Comparison of ENCODE assay signal across 22 mouse cellular contexts in genomic region chr13:112130774-112131173, GRCm38 (mm10).
A peak's percentile ranks its signal among the peaks of the same experiment; 100 is the strongest.
DNase-seq lines count a peak whose midpoint lies in the region; ATAC-seq and TF ChIP-seq lines count a peak whose summit lies in the region.
"Had no signal": no experiment of that assay in that cellular context is flagged by ENCODE, and none has a peak within 500 bp of the region (broad histone marks: within the 10 kb centered on the region; RNA-seq: fewer than 3 reads in every experiment).

No protein-coding gene starts in this region.

- H3K9ac ChIP-seq in kidney, embryonic 15.5 days = no peak overlapping the region
- no peak overlapping the region for H3K9ac ChIP-seq in kidney, embryonic 14.5 days (ENCODE audit: low read depth, low read length)
- no peak overlapping the region for H3K9ac ChIP-seq in liver, adult 2 months (ENCODE audit: low read depth, low read length)
- H3K9ac ChIP-seq in intestine, embryonic 15.5 days = no peak overlapping the region
- H3K9ac ChIP-seq: embryonic facial prominence, embryonic 13.5 days; forebrain, embryonic 13.5 days; forebrain, postnatal 0 days; hindbrain, embryonic 13.5 days had no signal

- no peak overlapping the region for H3K27ac ChIP-seq in kidney, embryonic 15.5 days
- no peak overlapping the region for H3K27ac ChIP-seq in kidney, embryonic 14.5 days (ENCODE audit: low read depth, low read length)
- H3K27ac ChIP-seq in liver, adult 2 months (replicated peaks; ENCODE audit: insufficient read depth, low read depth, low read length) = no peak overlapping the region
- H3K27ac ChIP-seq in bone marrow macrophage, adult 2 months (ENCODE audit: insufficient read depth, low read depth, low read length) = 0 out of 2 replicates have a peak overlapping the region, but pooled peaks have one; percentile 64
- H3K27ac ChIP-seq in intestine, embryonic 15.5 days = no peak overlapping the region
- H3K27ac ChIP-seq: embryonic facial prominence, embryonic 10.5 days; embryonic facial prominence, embryonic 13.5 days; forebrain, embryonic 13.5 days; gastrocnemius, adult 2 months; hindbrain, embryonic 13.5 days; hindbrain, postnatal 0 days had no signal

- H3K27me3 ChIP-seq in kidney, embryonic 15.5 days = no peaks in the 10 kb centered on the region
- no peaks in the 10 kb centered on the region for H3K27me3 ChIP-seq in kidney, embryonic 14.5 days (ENCODE audit: control insufficient read depth, insufficient read depth, low read length)
- no peaks in the 10 kb centered on the region for H3K27me3 ChIP-seq in liver, adult 2 months (ENCODE audit: control insufficient read depth, insufficient read depth, low read length)
- H3K27me3 ChIP-seq in intestine, embryonic 15.5 days (replicated peaks) = no peaks in the 10 kb centered on the region
- H3K27me3 ChIP-seq: embryonic facial prominence, embryonic 13.5 days; hindbrain, embryonic 13.5 days had no signal

- TF ChIP-seq CTCF in liver, adult 2 months (IDR thresholded peaks at IDR 0.05; ENCODE audit: low read depth, low read length) = no peak
- no peak for TF ChIP-seq CTCF in bone marrow macrophage, adult 2 months (IDR thresholded peaks at IDR 0.05; ENCODE audit: low read depth, low read length)

- WGBS in kidney, embryonic 15.5 days = 75% methylated on average over 2 of the region's 2 CpGs
- 84% methylated on average over 2 of the region's 2 CpGs for WGBS in kidney, embryonic 14.5 days
- WGBS in liver, adult 2 months = 40% methylated on average over 2 of the region's 2 CpGs
- WGBS in intestine, embryonic 15.5 days = 80% methylated on average over 2 of the region's 2 CpGs

- no peak overlapping the region for H3K4me3 ChIP-seq in kidney, embryonic 15.5 days (replicated peaks)
- no peak overlapping the region for H3K4me3 ChIP-seq in kidney, embryonic 14.5 days (ENCODE audit: low read length)
- no peak overlapping the region for H3K4me3 ChIP-seq in liver, adult 2 months (ENCODE audit: insufficient read depth, low read depth, low read length)
- H3K4me3 ChIP-seq in bone marrow macrophage, adult 2 months (ENCODE audit: insufficient read depth, low read length) = no peak overlapping the region
- H3K4me3 ChIP-seq in intestine, embryonic 15.5 days (replicated peaks) = no peak overlapping the region
- H3K4me3 ChIP-seq: embryonic facial prominence, embryonic 10.5 days; embryonic facial prominence, embryonic 13.5 days; erythroblast, embryonic 14.5 days; forebrain, embryonic 13.5 days; gastrocnemius, adult 2 months; hindbrain, embryonic 13.5 days had no signal

- DNase-seq in liver, adult 2 months (ENCODE audit: extremely low read depth, low read depth, low spot score) = peak; percentile 63
- no peak for DNase-seq in liver
- DNase-seq: cerebellum, adult 11-12 months; cerebellum, adult 8-10 months; cerebellum, postnatal 36 days; embryo, embryonic 11 days; forebrain, postnatal 0 days; gastrocnemius, adult 2 months; gastrocnemius, postnatal 14 days; heart, adult 11 months had no signal

- no peaks in the 10 kb centered on the region for H3K79me2 ChIP-seq in liver, adult 2 months (ENCODE audit: control insufficient read depth, insufficient read depth, low read length)

- peak overlapping the region; percentile 22; the same call in 1 of the 2 replicates for H3K4me2 ChIP-seq in kidney, embryonic 15.5 days
- H3K4me2 ChIP-seq in kidney, embryonic 14.5 days (replicated peaks; ENCODE audit: low read depth, low read length) = no peak overlapping the region
- no peak overlapping the region for H3K4me2 ChIP-seq in intestine, embryonic 15.5 days (replicated peaks)
- H3K4me2 ChIP-seq: embryonic facial prominence, embryonic 13.5 days; forebrain, embryonic 13.5 days; heart, embryonic 11.5 days; hindbrain, embryonic 13.5 days had no signal

- peaks cover 26% of the 10 kb centered on the region for H3K4me1 ChIP-seq in kidney, embryonic 15.5 days
- peaks cover 7% of the 10 kb centered on the region; the same call in 1 of the 2 replicates for H3K4me1 ChIP-seq in kidney, embryonic 14.5 days (ENCODE audit: control insufficient read depth, insufficient read depth, low read length)
- H3K4me1 ChIP-seq in liver, adult 2 months (ENCODE audit: control insufficient read depth, insufficient read depth, low read length) = peaks cover 4% of the 10 kb centered on the region
- peaks cover 21% of the 10 kb centered on the region for H3K4me1 ChIP-seq in bone marrow macrophage, adult 2 months (ENCODE audit: control insufficient read depth, insufficient read depth, low read length)
- H3K4me1 ChIP-seq in intestine, embryonic 15.5 days (replicated peaks) = no peaks in the 10 kb centered on the region

- no peaks in the 10 kb centered on the region for H3K9me3 ChIP-seq in kidney, embryonic 15.5 days (replicated peaks)
- H3K9me3 ChIP-seq in kidney, embryonic 14.5 days (ENCODE audit: control insufficient read depth, low read length) = no peaks in the 10 kb centered on the region
- H3K9me3 ChIP-seq in intestine, embryonic 15.5 days = no peaks in the 10 kb centered on the region
- H3K9me3 ChIP-seq: embryonic facial prominence, embryonic 10.5 days; embryonic facial prominence, embryonic 13.5 days; forebrain, embryonic 13.5 days; hindbrain, embryonic 13.5 days had no signal

- no peak for ATAC-seq in kidney, embryonic 15.5 days (replicated peaks; ENCODE audit: low FRiP score)
- ATAC-seq in kidney, embryonic 14.5 days (ENCODE audit: low FRiP score, low TSS enrichment) = no peak
- ATAC-seq in intestine, embryonic 15.5 days = no peak
- ATAC-seq: CD4-positive, CD25-positive, alpha-beta regulatory T cell, adult 4 months; hindbrain, postnatal 0 days had no signal

- no peak for TF ChIP-seq POLR2A in liver, adult 2 months (IDR thresholded peaks at IDR 0.05; ENCODE audit: extremely low read depth, insufficient read depth, low read length)
- no peak for TF ChIP-seq POLR2A in bone marrow macrophage, adult 2 months (IDR thresholded peaks at IDR 0.05; ENCODE audit: borderline replicate concordance, low read depth, low read length)

- no peaks in the 10 kb centered on the region for H3K36me3 ChIP-seq in kidney, embryonic 15.5 days
- H3K36me3 ChIP-seq in kidney, embryonic 14.5 days (ENCODE audit: control insufficient read depth, insufficient read depth, low read length) = no peaks in the 10 kb centered on the region
- no peaks in the 10 kb centered on the region for H3K36me3 ChIP-seq in liver, adult 2 months (ENCODE audit: control insufficient read depth, insufficient read depth, low read length)
- H3K36me3 ChIP-seq in intestine, embryonic 15.5 days = no peaks in the 10 kb centered on the region
- H3K36me3 ChIP-seq: embryonic facial prominence, embryonic 10.5 days; embryonic facial prominence, embryonic 13.5 days; hindbrain, embryonic 13.5 days had no signal
